Mouse (Mus musculus) heart, postnatal 25 days (tissue): Measurements from ENCODE around the gene Nrm. TPM values are rescaled to one million over a fixed set of nuclear protein-coding genes. Genes with fewer than 3 reads are reported as not detected.

ENCODE experiments used
- DNase-seq: peaks from one replicate; pipeline ENCODE4 v3.0.0; 2022; ENCODE audit warnings: low spot score
- intact Hi-C: fragments of 180-260 bp; cut with DNase I; formaldehyde crosslinking; loops from one replicate; pipeline ENCODE4 v1.15.1; 2025
- total RNA-seq, 2 experiments: library from RNA; stranded (reverse); gene quantifications; 2 replicates each; pipeline ENCODE4 v1.2.3; 2021

Gene Nrm
- 1 to 10 TPM; 2.3 to 2.8 TPM for total RNA-seq

DNA sequence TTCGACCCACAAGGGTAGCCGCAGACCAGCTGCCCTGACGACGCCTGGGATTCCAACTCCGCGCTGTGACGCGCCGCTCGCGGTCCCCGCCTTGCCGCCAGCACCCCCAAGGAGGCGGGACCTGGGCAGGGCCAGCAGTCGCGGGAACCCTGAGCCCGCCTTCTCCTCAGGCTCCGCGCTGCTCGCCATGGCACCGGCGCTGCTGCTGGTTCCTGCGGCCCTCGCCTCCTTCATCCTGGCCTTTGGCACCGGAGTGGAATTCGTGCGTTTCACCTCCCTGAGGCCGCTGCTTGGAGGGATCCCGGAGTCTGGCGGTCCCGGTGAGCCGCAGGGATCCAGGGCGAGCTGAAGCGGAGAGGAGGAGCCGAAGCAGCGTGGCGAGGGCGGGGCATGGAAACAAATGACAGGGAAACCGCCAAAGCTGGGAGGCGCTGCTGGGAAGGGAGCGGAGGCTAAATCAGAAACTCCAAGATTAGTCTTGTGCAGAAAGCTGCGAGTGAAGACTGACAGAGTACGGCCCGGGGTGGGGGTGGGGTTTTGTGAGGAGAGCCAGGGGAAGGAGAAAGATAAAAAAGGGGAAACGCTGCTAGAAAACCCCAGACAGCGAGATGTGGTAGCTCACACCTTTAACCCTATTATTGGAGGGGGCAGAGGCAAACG lies at the start of gene Nrm:
TSS of gene Nrm (plus strand) at position 121 of the 660 bp plus-strand sequence.
- intact Hi-C loops: loop anchor here (2.0 kb wide), 1 partner anchor 19 kb away; no protein-coding TSS in a partner anchor
- DNase-seq: peak; percentile 88

GRCm38 (mm10) chr17:35812307-35812706 lies 48.8 kb upstream of the Nrm start:
- intact Hi-C loops: no loop called here
- DNase-seq: no peak

DNA sequence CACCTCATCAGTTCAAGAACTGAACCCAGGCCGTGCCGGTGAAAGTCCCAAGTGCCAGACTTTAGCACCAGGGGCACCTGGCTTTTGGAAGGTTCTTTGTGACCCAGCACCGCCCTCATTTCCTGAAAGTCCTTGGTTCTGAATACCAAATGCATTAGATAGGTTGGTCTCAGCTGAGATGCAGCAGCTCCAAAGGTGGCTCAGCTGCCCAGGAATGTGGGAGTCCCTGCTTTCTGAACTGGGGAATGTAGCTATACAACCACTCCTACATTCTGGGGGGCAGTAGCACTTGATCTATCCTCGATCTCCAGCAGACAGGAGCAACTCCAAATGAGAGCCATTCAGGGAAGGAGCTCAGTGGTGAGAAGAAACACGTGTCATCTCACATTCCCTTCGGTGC lies 48.4 kb upstream of the Nrm start:
- intact Hi-C loops: no loop called here
- DNase-seq: no peak

DNA sequence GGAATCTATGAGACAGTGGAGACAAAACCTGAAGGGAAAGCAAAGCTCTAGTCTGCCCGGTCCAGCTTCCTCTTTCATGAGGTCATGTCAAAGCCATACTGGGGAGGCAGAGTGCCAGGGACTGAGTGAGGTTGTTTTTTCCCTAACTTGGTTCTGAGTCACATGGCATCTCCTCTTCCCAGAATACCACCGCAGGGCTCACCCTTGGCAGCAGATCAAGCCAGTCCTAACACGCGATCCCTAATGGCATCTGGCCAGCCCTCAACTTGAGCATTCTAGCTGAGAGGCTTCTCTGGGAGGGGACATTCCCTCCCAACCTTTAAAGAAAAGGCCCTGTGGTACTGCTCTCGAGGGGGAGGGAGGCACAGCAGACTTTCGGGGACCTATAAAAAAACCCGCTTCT lies 47.9 kb upstream of the Nrm start:
- intact Hi-C loops: no loop called here
- DNase-seq: peak; percentile 92

- DNase-seq: no peak
- intact Hi-C loops: no loop called here
Observed at GRCm38 (mm10) chr17:35813653-35814052, 47.5 kb upstream of the Nrm start.

GRCm38 (mm10) chr17:35814678-35815077 lies 46.4 kb upstream of the Nrm start:
- intact Hi-C loops: no loop called here
- DNase-seq: no peak

- intact Hi-C loops: no loop called here
- no peak for DNase-seq
Observed at GRCm38 (mm10) chr17:35815836-35816235, 45.3 kb upstream of the Nrm start.

GRCm38 (mm10) chr17:35816686-35817085 lies 44.4 kb upstream of the Nrm start:
- intact Hi-C loops: no loop called here
- no peak for DNase-seq

GRCm38 (mm10) chr17:35817226-35817625 lies 43.9 kb upstream of the Nrm start:
- intact Hi-C loops: no loop called here
- no peak for DNase-seq

- intact Hi-C loops: loop anchor here (5.0 kb wide), 1 partner anchor 43 kb away; no protein-coding TSS in a partner anchor
- DNase-seq: no peak
Observed at GRCm38 (mm10) chr17:35820111-35820510, 41.0 kb upstream of the Nrm start.

GRCm38 (mm10) chr17:35821439-35822430 lies 39.4 kb upstream of the Nrm start, which contains the start of gene Ier3:
Ier3 (plus strand) TSS chr17:35821684.
- intact Hi-C loops: loop anchor here (5.0 kb wide), 1 partner anchor 44 kb away; no protein-coding TSS in a partner anchor

DNA sequence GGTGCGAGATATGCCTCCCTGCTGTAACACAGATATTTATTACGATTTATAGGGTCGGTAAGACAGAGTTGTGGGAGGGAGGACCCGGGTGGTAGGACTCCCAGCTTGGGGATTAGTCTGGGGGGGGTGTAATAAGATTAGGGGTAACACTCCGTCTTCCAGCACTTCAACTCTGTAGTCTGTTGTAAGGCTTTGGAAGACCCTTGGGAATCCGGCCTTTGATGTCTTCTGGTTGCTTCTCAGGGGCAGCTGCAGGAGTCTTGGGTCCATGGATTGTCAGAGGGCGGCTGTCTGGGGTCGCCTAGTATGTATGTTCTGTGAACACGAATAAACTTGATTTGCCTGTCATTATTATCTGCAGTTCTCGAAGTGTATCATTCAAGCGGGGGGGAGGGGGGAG lies 38.6 kb upstream of the Nrm start:
- intact Hi-C loops: loop anchor here (5.0 kb wide), 1 partner anchor 45 kb away; no protein-coding TSS in a partner anchor

More at GRCm38 (mm10) chr17:35821439-35822430, 39.4 kb upstream of the Nrm start, which contains the start of gene Ier3:
- DNase-seq: peak; percentile 91

GRCm38 (mm10) chr17:35822964-35823937 lies 37.9 kb upstream of the Nrm start, which contains the start of gene Flot1:
Flot1 (plus strand) TSS chr17:35823230.
- DNase-seq: peak; percentile 78
- intact Hi-C loops: loop anchor here (5.0 kb wide), 1 partner anchor 46 kb away; no protein-coding TSS in a partner anchor

More for the DNA sequence above, 38.6 kb upstream of the Nrm start:
- no peak for DNase-seq

- intact Hi-C loops: loop anchor here (5.0 kb wide), 1 partner anchor 47 kb away; no protein-coding TSS in a partner anchor
- no peak for DNase-seq
Observed at GRCm38 (mm10) chr17:35824402-35824801, 36.7 kb upstream of the Nrm start.

GRCm38 (mm10) chr17:35825109-35825850 lies 35.8 kb upstream of the Nrm start:
- intact Hi-C loops: no loop called here
- DNase-seq: no peak

GRCm38 (mm10) chr17:35829737-35830136 lies 31.4 kb upstream of the Nrm start:
- intact Hi-C loops: loop anchor here (2.0 to 10.0 kb wide), 2 partner anchors 91 to 155 kb away; partner anchors contain the start of gene Prr3
- DNase-seq: peak; percentile 70

DNA sequence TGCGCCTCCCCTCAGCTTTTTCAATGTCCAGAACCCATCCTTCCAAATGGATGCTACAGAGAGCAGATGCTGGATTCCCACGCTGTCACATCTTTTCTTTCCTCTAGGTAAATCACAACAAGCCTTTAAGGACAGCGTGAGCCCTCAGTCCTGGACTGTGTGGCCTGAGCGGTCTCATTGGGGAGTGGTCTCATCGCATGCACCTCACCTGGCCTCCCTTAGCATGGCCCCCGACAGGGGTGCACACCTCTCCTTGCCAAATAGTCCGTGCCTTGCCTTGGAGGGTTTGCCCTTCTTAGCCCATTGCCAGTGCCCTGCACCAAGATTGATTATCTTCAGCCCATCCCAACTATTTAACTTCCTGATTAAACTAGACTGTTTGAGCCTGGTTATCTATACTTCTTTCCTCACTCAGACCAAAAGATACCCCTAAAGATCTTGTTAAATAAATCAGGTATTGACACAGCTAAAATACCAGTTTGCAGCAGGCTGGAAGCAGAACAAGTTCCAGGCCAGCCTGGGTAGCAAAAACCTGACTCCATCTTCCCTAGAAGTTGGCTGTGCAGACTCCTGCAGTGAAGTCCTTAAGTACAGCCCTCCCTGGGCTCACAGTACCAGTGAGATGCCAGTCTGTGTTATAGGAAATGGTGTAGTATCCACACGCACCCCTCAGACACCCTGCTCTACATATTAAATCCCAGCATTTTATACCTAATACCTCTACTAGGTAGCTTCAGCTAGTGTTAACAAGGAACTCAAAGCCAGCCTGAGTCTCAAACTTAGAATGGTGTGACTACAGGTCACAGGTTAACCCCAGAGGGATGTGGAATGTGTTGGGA lies 28.5 kb upstream of the Nrm start:
- DNase-seq: no peak
- intact Hi-C loops: loop anchor here (10.0 kb wide), 1 partner anchor 152 kb away; the partner anchor contains the start of gene Prr3
